Mouse (Mus musculus) heart, adult 2 months (tissue): ENCODE data around the gene Hs6st1. TPM values are rescaled to one million over a fixed set of nuclear protein-coding genes. Genes with fewer than 3 reads are reported as not detected.
A peak's percentile ranks its signal among the peaks of the same experiment; 100 is the strongest.

Source experiments
- DNase-seq, 2 experiments: peaks; one replicate each; pipeline ENCODE4 v3.0.0; 2021
- H3K27ac ChIP-seq: fragments of 200-600 bp; 2 replicates; pipeline ENCODE4 v1.8.1; 2022
- H3K27me3 ChIP-seq: fragments of 200-500 bp; 2 replicates; pipeline ENCODE4 v1.6.1; 2012; ENCODE audit warnings: mild to moderate bottlenecking, low read length, inconsistent platforms, mixed read lengths; ENCODE audit not compliant: control insufficient read depth, insufficient read depth
- H3K36me3 ChIP-seq: fragments of 200-500 bp; 2 replicates; pipeline ENCODE4 v1.6.1; 2012; ENCODE audit warnings: low read length, inconsistent platforms; ENCODE audit not compliant: control insufficient read depth, insufficient read depth
- H3K4me1 ChIP-seq: fragments of 200-500 bp; 2 replicates; pipeline ENCODE4 v1.6.1; 2011; ENCODE audit warnings: low read length; ENCODE audit not compliant: control insufficient read depth, insufficient read depth
- H3K4me3 ChIP-seq: fragments of 200-600 bp; 2 replicates; pipeline ENCODE4 v1.8.1; 2022
- H3K79me2 ChIP-seq: fragments of 200-500 bp; replicated peaks from 2 replicates; pipeline ENCODE4 v1.6.1; 2012; ENCODE audit warnings: mild to moderate bottlenecking, inconsistent platforms, low read length, moderate library complexity, mixed read lengths; ENCODE audit not compliant: control insufficient read depth, insufficient read depth
- H3K9ac ChIP-seq: fragments of 200-500 bp; 2 replicates; pipeline ENCODE4 v1.6.1; 2012; ENCODE audit warnings: low read depth, mild to moderate bottlenecking, control low read depth, inconsistent platforms, low read length, mixed read lengths
- CTCF ChIP-seq: fragments of 200-600 bp; IDR thresholded peaks from 2 replicates; pipeline ENCODE4 v1.8.1; 2022; ENCODE audit warnings: antibody characterized with exemption, mild to moderate bottlenecking, moderate library complexity
- EP300 ChIP-seq: fragments of 200-500 bp; IDR thresholded peaks from 2 replicates; pipeline ENCODE4 v1.6.1; 2011; ENCODE audit warnings: low read depth, low read length, control low read depth; ENCODE audit not compliant: insufficient read depth
- POLR2A ChIP-seq: fragments of 200-500 bp; IDR thresholded peaks from 2 replicates; pipeline ENCODE4 v1.6.1; 2011; ENCODE audit warnings: mild to moderate bottlenecking, low read depth, low read length, control low read depth; ENCODE audit not compliant: insufficient read depth
- WGBS: fragments of 180-500 bp; shearing (Covaris S2); methylation state at CpG from one replicate; pipeline ENCODE4 v1.1.7; 2018; 5-methylcytosine and 5-hydroxymethylcytosine counted together
- intact Hi-C: fragments of 180-260 bp; cut with DNase I; formaldehyde crosslinking; loops from one replicate; pipeline ENCODE4 v1.15.1; 2025
- polyA plus RNA-seq: library from polyadenylated mRNA; depleted of rRNA; stranded (reverse); fragments of >200 nt; gene quantifications from 2 replicates; pipeline ENCODE4 v1.2.3, GENCODE M21; 2012
- total RNA-seq, 2 experiments: library from RNA; stranded (reverse); gene quantifications; 2 replicates each; pipeline ENCODE4 v1.2.3; 2021

The Hs6st1 gene
- total and polyA plus RNA-seq, 3 experiments = 22.8 to 25.3 (median 23.0) TPM

DNA sequence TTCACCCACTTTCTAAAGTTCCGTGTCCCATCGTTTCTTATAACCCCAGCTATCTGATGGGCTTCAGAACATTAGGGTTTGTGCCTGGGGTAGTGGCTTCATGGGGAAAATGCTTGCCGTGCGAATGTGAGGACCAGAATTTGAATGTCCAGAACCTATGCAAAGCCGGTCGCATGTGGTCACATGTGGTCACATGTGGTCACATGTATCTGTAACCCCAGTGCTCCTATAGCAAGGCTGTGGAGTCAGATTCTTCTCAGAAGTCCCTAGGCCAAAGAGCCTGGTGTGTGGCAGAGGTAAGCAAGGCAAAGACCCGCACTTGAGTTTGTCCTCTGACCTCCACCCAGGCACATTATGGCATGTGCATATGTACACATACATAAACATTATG, 13.2 kb upstream of the Hs6st1 start:
- intact Hi-C loops = no loop called here
- no peak for DNase-seq
- Histone ChIP-seq H3K9ac (no peak overlapping the region), H3K27me3 (no peaks in the 10 kb centered on the region), H3K4me3 (no peak overlapping the region), H3K36me3 (no peaks in the 10 kb centered on the region), H3K79me2 (no peaks in the 10 kb centered on the region), H3K27ac (no peak overlapping the region), H3K4me1 (peaks cover 1% of the 10 kb centered on the region; the same call in 1 of the 2 replicates)
- 75% methylated on average over 7 of the region's 7 CpGs for WGBS
- no peak for TF ChIP-seq CTCF
- TF ChIP-seq POLR2A = no peak
- TF ChIP-seq EP300 = no peak

GRCm38 (mm10) chr1:36059351-36059750, 8.8 kb upstream of the Hs6st1 start:
- Histone ChIP-seq H3K4me1 (no peaks in the 10 kb centered on the region), H3K27me3 (no peaks in the 10 kb centered on the region), H3K36me3 (no peaks in the 10 kb centered on the region), H3K79me2 (no peaks in the 10 kb centered on the region), H3K4me3 (no peak overlapping the region), H3K9ac (no peak overlapping the region), H3K27ac (no peak overlapping the region)
- no peak for TF ChIP-seq POLR2A
- TF ChIP-seq EP300 = no peak
- no peak for TF ChIP-seq CTCF
- 88% methylated on average over 6 of the region's 6 CpGs for WGBS
- intact Hi-C loops = no loop called here
- no peak for DNase-seq

DNA sequence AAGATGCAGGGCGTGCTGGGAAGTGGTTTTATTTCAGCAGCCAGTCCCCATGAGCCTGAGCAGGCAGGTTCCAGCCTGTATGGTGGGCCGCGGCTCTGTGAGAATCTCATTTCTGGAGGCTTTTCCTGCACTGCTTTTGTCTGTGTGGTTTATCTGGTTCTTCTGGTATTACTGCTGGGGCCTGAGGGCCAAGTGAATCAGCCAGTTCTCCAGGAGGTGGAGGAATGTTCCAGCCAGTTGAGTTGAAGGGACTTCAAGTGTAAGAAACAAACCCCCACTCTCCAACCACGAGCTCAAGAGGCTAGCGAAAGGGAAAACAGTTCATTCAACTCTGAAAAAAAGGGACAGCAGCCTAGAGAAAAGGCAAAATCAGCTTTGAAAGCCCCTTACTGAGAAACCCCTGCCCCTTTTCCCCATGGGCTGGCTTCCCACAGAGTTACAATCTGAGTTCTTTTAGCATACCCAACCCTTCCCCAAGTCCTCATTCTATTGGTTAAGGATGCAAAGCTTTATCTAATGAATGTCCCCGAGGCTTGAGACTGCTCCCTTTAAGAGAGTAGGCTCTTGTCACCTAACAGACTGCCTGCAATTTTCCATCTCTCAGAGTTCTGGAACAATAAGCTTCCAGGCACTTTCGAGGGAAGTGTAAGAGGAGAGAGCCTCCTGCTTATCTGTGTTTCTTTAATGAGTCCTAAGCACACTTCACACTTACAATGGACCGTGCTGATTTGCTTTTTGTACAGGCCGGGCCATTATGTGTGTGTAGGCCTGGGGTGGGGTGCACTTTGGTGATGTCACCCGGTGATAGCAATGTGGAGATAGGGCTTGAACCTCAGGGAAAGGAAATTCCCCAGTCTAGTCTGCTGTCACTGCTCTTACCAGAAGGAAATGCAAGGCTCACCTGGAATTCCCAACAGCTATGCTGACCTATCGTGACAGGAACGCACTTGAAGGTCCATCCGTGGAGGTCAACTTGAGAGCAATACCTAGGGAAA, 7.9 kb upstream of the Hs6st1 start:
- Histone ChIP-seq H3K9ac (no peak overlapping the region), H3K4me1 (peaks cover 3% of the 10 kb centered on the region), H3K36me3 (no peaks in the 10 kb centered on the region), H3K27ac (no peak overlapping the region), H3K27me3 (no peaks in the 10 kb centered on the region), H3K4me3 (no peak overlapping the region), H3K79me2 (no peaks in the 10 kb centered on the region)
- TF ChIP-seq EP300 = no peak
- no peak for TF ChIP-seq CTCF
- TF ChIP-seq POLR2A = no peak
- WGBS = 48% methylated on average over 13 of the region's 13 CpGs
- intact Hi-C loops = loop anchor here (5.0 to 10.0 kb wide), 3 partner anchors 125 to 335 kb away; no protein-coding TSS in a partner anchor
- no peak for DNase-seq

GRCm38 (mm10) chr1:36061211-36061915, 6.8 kb upstream of the Hs6st1 start:
- H3K4me3 ChIP-seq = no peak overlapping the region
- no peak for TF ChIP-seq CTCF
- TF ChIP-seq POLR2A = no peak
- peak in 1 of 2 experiments; percentile 9 for DNase-seq
- H3K36me3 ChIP-seq = no peaks in the 10 kb centered on the region
- intact Hi-C loops = loop anchor here (5.0 to 10.0 kb wide), 3 partner anchors 127 to 337 kb away; no protein-coding TSS in a partner anchor
- H3K9ac ChIP-seq = no peak overlapping the region
- WGBS = 89% methylated on average over 11 of the region's 11 CpGs
- no peaks in the 10 kb centered on the region for H3K27me3 ChIP-seq
- H3K27ac ChIP-seq = no peak overlapping the region
- H3K79me2 ChIP-seq = no peaks in the 10 kb centered on the region
- peaks cover 3% of the 10 kb centered on the region for H3K4me1 ChIP-seq

GRCm38 (mm10) chr1:36062088-36062805, 6.0 kb upstream of the Hs6st1 start:
- no peaks in the 10 kb centered on the region for H3K27me3 ChIP-seq
- peaks cover 3% of the 10 kb centered on the region for H3K4me1 ChIP-seq
- no peaks in the 10 kb centered on the region for H3K36me3 ChIP-seq
- no peaks in the 10 kb centered on the region for H3K79me2 ChIP-seq
- TF ChIP-seq CTCF (no peak), EP300 (no peak), POLR2A (no peak)
- intact Hi-C loops = loop anchor here (2.0 to 10.0 kb wide), 4 partner anchors 127 to 337 kb away; partner anchors contain the start of gene Uggt1
- no peak overlapping the region for H3K4me3 ChIP-seq
- 89% methylated on average over 11 of the region's 11 CpGs for WGBS
- peak in 1 of 2 experiments; percentile 9 for DNase-seq
- H3K9ac ChIP-seq = no peak overlapping the region
- no peak overlapping the region for H3K27ac ChIP-seq
